Mouse (Mus musculus) spleen, adult 12 weeks (tissue): Measurements from ENCODE around the gene Cel.

Source experiments
- DNase-seq: peaks from one replicate; pipeline ENCODE4 v3.0.0; 2022; ENCODE audit warnings: low spot score

The Cel gene

DNA sequence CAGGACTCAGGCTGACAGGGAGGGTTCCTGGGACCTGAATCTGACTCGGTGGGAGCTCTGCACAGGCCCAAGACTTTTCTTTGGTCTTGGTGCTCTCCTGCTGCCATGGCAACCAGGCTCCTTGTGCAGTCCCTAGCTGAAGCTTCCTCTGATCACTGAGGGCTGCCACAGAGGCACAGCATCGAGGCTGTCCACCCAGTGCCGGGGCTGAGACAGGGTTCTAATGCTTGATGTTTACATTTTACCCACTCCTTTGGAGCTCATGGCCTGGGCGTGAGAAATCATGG, 25.6 kb downstream of the Cel start:
- no peak for DNase-seq

DNA sequence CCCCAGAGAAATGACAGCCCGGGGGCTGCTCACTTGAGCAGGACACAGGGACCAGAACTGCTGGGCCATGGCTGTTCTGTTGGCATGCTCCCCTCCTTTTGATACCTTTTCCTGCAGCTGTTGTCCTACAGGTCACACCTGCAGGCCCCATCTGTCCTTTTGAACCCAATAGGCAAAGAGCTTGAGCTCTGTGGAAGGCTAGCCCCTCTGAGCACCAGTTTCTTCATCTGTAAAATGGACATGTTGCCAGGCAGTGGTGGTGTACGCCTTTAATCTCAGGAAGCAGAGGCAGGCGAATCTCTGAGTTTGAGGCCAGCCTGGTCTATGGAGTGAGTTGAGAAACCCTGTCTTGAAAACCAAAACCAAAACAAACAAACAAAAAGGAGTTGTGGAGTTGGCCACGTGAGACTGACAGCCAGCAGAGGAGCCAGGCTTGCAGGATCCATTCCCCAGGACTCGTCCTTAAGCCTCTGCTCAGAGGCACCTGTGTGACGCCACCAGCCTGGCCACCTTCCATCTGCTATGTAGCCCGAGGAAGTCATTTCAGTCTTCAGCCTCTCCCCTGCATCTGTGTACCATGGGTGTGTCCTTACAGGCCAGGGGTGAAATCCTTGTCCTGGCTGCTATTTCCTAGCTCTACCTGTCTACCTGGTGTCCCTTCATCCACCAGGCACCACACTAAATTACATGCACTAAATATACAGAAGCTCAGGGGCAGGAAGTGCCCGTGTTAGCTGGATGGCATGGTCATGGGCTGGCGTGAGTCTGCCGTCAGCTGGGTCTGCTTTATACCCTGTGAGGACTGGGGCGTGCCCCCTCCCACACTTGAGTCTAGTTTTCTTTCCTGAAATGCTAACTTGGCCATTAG, 26.2 kb downstream of the Cel start:
- DNase-seq = no peak

DNA sequence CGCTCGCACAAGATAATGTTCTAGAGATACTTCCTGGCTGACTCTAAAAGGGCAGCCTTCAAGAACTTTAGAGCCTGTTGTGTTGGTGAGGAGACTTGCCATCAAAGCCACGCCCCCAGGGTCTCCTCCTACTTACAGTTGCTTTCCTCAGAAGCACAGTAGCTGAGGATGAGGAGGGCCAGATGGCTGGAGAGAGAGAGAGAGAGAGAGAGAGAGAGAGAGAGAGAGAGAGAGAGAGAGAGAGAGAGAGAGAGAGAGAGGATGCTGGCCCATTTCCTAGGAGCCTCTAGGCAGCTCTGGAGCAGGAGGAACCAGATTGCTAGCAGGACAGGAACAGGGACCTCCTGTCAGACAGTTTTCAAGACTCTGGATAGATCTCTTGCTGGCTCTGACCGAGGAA, 27.0 kb downstream of the Cel start:
- no peak for DNase-seq

DNA sequence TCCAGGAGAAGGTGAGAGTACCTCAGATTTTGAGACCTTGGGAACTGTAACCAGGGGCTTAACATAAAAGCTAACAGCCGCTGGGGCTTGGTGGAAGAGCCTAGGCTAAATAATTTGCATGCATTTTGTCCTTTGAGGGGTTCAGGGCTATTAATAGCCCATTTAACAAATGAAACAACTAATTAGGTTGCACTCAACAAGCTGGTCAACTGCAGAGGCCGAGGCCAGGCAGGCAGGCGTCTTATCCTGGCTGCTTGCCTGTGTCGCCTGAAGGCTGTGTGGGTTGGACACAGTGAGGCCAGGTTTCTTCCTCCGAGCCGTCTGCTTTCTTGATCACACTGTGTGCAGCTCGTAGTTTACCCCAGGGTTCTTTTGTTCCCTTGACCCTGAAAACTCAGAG, 27.6 kb downstream of the Cel start:
- no peak for DNase-seq

DNA sequence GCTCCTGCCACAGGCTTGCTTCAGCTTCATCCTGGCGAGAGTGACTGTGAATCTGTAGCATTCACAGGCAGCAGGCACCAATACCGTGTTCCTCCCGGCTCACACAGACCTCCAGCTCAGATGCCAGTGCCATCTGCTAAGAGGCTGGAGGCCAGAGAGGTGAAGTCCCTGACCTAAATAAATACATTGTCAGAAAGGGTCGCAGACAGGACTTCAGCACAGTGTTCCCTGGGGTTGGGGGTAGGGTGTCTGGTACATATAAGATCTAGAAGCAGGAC, 28.0 kb downstream of the Cel start:
- DNase-seq = no peak

DNA sequence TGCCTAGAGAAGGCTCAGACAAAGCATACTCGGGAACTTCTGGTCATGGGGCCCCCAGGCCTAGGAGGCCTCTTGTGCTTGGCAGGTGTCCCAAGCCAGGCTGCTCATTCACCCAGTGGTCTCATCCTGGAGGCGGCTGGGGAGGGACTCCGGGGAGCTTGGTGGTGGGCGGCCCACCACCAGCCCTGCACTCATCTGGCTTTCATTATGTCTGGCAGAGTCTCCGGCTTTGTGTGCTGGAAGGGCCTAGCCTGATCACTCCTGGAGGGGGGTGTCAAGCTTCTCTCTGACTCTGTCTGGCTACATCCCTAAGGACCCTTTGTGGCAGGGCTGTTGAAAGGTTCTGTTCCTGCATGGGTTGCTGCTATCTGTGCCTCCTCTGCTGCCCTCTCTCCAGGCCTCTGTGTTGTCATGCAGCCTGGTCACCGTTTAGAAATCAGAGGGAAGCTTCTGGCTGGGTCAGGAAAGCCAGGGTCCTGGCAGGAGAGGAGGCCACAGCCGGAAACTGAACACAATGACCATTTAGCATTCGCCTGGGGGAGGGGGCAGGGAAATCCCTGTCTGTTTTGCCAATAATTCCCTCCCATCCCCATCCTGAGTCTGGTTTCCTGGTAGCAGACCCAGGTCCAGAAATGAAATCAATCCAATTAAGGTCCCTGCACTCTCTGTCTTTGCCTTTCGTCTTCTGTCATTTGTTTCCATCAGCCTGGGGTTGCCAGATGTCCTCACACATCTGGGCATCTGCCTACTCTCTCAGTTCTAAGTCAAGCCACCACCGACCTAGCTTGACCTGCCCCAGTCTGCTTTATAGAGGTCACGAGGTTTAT, 28.6 kb downstream of the Cel start:
- DNase-seq = no peak

DNA sequence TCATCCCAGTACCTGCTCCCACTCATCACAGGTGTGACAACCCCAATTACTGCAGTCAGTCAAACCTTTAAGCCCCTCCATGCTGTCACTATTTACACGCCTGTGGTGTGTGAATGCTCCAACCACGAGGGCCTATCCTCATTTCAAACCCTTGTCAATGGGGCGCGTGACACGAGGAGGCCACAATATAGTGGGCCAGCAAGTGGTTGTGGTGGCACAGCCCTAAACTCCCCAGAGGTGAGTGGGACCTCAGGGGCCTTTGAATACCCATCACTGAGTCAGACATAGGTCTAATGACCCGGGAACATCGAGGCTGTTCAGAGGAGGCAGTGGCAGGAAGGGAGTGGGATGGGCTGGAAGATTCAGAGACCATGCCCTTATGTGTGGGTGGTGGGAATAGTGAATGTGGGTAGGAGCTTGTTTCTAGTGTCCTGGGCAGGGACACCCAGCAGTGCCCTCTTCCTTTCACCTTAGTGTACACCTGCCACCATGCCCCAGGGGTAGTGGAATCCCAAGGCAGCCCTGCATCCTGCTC, 29.2 kb downstream of the Cel start:
- DNase-seq = no peak

DNA sequence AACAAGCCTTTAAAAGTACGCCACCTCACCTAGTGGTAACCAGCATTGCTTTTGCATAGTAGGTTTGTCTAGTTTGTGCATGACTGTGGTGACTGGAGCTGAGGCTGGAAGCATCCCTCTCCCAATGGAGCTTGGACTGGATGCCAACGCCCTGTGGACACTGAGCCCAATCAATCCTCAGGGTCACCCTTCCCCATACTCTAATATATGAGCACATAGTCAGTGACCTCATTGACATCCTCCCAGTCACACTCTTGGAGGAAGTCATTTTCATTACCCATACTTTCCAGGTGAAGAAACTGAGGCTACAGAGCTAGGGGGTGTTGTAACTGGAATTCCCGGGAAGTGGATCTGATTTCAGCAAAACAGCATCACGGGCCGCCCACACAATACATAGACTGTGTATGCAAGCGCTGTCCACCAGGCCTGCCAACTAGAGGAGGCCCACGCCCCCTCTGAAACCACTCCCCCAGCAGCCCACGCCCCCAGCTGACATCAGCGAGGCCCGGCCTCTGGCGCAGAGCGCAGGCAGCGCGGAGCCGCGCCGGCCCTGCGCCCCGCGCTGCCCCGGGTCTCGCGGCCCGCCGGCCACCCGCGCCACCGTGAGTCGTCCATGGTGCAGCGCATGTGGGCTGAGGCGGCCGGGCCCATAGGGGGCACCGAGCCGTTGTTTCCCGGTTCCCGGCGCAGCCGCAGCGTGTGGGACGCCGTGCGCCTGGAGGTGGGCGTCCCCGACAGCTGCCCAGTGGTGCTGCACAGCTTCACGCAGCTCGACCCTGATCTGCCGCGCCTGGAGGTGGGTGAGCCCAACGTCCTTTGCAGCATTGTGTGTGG, 30.0 kb downstream of the Cel start:
- peak; percentile 57 for DNase-seq

DNA sequence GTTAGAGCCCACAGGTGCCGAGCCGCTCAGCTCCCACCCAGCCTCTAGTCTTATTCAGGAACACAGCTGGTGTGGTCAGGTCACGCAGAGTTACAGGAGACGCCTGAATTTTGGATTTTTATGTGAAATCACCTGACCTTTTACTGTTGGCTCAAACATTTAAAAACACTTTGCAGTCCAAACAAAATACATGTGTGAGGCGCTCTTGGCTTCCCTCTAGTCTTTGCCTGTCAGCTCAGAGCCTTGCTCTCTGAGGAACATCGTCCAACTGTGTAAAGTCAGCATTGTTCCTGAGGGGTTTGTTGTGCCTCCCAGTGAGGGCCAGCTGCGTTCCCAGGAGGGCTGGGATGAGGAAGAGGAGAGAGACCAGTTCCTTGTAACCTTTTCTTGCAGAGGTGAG, 32.9 kb downstream of the Cel start:
- DNase-seq = no peak

DNA sequence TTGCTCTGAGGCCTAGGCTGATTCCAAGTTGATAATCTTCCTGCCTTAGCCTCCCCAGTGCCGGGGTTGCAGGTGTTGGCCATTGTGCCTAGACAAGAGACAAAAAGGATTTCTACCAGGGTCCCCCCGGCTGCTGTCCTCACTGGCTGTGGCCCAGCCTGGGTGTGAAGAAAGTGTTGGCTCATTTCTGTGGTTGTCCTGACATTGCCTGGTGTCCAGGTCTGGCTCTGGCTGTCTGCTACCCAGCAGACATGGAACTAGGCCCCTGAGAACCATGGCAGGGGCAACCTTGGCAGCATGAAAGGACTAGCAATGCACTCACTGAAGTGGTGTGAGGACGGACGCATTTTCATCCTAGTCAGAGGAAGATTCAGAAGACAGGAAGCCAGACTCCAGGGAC, 33.3 kb downstream of the Cel start:
- DNase-seq = no peak

DNA sequence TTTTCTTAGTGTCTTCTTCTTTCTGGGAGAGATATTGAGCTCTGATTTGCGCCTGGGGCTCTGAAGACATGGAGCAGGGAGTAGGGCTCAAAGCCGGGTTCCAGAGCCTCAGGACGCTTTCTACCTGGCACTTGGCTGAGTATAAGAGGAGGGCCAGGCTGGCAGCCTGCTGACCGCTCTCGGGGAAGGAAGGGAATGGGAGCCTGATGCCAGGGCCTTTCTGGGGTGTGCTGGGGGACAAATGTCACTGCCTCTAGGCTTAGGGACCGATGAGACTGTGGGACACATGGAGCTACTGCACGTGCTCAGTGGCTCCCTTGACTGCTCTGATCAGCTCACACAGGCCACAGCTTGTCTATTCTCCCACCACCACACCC, 34.9 kb downstream of the Cel start:
- no peak for DNase-seq

DNA sequence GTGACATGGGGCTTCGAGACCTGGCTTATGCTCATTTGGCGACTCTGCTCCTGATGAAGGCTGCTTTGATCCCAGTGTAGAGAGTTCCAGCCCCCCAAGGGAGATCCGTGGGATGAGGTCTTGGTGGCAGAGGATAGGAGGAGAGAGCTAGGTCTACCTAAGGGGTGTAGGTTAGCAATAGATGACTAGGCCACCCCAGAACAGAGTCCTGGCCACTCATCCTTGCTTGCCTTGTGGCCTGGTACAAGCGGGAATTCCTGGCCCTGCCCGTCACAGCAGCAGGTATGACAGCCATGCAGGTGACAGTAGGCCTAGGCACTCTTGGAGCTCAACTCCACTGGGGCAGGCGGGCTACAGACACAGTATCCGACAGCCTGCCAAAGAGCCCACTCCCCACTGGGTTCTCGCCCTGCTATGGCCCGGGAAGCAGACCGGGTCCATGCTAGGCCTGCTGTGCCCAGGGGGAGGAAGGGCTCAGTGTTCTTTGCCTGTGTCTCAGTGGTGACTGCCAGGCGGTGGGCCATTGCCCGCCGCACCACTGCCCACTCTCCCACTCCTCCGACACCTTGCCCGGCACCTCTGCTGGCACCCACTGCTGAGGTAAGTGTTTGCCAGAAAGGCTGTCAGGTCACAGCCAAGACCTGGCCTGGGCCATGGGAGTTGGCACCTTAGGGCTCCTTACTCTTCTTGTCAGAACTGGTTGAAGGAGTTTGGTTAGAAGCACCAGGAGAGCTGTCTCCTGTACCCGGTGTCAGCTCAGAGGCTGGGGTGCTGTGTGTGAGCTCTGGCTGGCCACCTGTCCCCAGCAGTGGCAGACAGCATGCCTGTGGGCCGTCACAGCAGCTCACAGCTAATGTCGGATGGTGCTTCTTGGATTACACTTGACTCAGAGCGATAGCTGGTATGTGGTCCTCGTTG, 35.5 kb downstream of the Cel start:
- no peak for DNase-seq

DNA sequence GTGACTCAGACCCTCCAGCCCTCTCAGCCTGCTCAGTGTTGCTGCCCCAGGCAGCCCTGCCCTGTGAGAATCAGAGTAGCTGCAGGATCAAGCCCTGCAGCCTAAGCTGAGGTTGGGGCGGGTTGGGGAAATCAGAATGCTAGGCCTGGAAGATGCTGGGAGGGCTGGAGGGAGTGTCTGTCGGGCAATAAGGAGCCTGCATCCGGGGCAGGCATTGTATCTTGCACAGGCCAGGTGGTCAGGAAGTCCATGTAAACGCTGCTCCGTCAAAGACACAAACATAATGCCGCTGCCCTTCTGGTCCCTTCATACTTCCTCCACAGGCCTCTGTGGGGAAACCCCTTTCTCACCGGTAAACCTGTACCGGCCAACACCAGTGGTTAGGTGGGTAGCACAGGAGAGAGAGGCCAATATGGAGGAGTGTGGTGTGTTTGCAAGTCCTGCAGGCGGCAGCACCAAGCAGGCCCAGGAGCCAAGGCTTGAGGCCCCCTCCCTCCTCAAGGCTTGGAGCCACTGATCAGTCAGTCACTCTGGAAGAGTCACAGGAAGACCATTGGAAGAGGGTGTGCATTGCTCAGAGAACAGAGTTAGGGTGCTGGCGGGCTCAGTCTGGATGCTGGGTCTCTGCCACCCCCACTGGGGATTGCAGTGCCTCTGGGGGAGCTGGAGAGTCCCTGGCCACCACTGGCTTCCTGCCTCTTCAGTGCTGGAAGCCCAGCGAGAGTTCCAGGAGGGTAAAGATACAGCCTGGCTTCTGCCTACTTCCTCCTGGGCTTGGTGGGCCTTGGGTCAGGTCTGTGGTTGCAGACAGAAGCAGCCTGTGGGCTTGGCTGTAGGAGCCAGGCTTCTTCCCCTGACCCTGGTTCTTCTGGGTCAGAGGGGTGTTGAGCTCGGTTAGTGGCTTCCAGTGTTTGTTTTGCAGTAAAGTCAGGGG, 37.0 kb downstream of the Cel start:
- DNase-seq = peak; percentile 17

DNA sequence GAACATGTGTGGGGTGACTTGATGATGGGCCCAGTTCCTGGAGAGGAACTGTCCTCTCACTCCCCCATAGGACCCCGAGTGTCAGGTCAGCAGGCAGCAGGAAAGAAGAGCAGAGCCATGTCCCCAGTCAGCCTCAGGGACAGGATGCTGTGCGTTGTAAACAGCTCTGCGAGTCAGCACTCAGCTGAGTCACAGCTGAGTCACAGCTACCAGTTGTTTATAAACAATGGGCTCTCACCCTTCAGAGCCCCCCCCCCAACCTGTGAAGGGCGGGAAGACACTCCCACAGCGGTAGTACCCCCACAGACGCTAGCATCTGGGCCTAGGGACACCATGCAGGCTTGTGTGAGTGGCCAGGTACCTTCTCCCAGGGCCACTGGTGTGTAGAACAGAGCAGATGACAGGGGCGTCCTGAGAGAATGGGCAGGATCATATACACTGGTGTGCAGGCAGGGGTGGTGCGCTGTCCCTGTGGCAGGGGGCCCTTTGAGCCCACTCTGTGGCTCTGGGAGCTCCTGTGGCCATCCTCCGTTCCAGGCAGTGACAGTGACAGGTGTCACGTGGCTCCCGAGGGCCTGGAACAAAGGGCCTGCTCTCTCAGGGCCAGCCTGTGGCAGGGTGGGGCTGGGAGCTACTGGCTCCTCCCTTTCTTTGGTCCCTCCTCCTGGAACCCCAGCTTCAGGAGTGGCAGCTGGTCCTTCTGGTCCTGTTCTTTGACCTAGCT, 37.8 kb downstream of the Cel start:
- DNase-seq = no peak

DNA sequence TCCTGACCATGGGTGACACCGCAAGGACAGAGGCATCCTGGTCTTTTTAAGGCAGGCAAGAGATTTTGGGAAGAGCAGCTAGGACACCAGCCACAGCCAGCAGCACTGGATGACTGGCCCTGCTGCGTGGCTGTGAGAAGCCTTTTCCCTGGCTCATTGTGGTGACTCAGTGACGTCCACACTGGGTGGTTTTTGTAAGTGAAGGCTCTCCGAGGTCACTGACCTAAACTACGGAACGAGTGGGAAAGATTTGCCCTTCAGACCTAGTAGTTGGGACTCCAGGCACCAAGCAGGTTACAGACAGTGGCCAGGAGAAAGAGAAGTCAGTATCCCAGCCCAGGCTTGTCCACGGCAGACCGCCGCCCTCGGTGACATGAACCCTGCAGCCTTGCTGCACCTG, 38.8 kb downstream of the Cel start:
- DNase-seq = no peak

DNA sequence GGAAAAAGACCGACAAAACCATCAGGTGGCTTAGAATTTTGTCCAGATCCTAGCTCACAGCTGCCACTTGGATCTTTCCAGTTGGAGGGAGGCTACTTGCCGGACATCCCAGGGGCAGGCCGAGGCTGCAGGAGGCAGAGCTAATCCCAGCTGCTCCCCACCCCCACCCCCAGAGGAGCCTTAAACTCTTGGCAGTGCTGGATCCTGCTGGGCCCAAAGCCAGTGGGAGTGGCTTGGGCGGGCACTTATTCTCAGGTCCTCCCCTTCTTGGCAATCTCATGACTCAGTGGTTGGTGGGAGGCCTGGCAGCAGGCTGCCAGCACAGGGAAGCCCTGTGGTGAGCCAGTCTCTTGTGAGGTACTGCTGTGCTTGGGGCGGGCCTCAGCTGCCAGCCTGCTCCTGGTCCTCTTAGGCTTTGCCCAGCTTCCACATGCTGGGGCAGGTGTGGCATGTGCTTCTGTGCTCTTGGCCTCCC, 39.5 kb downstream of the Cel start:
- no peak for DNase-seq

DNA sequence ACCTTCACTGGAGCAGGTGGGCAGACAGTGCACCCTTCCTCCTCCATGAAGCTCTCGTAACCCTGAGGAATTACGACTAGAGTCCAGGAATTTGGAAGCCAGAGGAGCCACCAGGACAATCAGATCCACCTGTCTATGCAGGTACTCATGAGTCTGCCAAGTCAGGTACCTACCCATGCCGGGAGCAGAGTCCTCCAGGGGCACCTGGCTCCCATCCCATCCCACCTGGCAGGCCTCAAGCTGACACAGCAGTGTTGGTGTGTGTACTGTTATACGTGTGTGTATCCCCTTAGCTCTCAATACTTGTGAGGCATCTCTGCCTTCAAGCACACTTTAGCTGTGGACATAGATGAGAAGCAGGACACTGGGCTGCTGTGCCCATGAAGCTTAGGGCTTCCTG, 41.0 kb downstream of the Cel start:
- no peak for DNase-seq

DNA sequence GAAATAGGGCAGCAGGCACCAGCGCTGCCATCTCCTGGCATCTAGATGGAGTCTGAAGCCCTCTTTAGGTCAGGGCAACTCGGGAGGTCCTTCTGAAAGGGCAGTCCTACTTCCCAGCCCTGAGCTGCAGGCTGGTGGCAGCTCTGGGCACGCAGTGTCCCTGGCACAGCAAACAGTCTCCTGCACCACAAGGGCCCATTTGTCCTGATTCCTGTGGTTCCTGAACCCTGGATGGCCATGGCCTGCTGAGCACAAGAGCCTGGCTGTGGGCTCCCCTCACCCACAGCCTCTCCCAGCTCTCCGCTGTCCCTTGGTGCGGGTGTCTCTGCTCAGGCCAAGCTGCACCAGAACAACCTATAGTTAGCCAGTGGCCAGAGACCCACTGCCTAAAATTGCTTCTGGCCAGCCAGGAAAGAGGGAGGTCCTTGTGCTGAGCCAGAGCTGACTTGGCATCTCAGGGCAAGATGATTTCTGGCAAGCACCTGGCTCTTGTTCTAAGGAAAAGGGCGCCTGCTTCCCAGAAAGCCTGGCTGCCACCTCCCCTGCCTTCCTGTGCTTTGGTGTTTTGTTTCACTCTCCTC, 41.5 kb downstream of the Cel start:
- DNase-seq = no peak

DNA sequence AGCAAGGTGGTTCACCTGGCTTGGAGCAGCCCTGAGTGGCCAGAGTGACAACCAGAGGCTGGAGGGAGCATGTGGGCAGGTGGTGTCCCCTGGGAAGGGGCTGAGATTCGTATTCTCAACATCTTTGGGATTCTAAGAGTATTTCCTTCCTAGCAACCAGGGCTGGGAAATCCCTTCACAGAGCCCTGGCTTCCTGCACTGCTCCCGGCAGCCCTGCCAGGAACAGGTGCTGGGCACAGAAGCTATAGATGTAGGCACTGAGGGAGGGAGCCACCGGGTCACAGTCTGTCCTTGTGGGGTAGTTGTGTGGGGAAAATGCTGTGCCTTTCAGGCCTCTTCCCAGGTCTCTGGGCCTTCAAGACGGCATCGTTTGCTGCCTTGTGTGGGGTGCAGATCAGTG, 42.6 kb downstream of the Cel start:
- no peak for DNase-seq
